Mouse (Mus musculus): ENCODE results near the gene Hlcs.

DNA sequence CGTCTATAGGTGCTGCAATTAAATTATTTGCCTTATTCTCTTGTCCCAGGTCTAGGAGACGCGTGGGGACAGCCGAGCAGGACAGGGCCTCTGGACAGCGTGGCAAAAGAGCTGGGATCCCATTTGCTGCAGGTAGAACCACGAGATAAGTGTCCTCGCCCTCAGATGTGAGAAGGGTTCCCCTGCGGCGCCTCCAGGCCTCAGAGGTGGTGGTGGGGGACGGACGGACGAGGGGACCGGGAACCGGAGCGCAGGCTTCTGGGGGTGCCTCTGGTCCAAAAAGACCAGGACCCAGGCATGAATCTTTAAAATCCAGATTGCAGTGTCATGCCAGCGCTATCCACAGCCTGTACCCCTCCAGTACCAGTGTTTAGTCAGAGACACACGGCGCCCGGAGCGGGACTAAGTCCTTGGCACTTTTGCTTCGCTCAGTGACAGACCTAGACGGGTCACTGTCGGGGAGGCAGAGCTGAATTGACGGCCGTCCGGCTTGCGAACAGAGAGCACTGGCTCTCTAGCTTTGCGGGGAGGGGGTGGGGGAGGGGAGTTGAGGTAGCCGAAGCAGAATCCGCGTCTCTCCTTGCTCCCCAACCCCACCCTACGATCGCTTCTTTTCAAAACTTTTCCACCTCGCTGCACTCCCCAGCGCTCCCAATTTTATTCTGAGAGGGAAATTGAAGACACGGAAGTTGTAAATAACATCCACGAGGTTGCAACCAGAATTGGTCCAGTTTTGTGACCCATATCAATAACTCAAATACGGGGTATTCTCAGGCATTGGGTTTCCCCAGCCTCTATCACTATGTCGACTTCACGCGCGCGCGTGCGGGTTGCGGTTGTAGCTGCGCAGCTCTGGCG is 218.9 kb downstream of the Hlcs start:
- TF ChIP-seq CTCF (conservative IDR thresholded peaks at IDR 0.05; ENCODE audit: low read length) (no peak), NANOG (IDR thresholded peaks at IDR 0.05; ENCODE audit: borderline replicate concordance, low read length) (no peak), POU5F1 (IDR thresholded peaks at IDR 0.05; ENCODE audit: borderline replicate concordance, low read length) (no peak)
